Mouse (Mus musculus) frontal cortex, postnatal 10 days (tissue): ENCODE results near the gene Gm11037.

Experiments
- DNase-seq, 2 experiments: peaks; one replicate each; pipeline ENCODE4 v3.0.0; 2022; ENCODE audit warnings: low spot score in 2 of 2, mixed read lengths in 1 of 2

The Gm11037 gene

DNA sequence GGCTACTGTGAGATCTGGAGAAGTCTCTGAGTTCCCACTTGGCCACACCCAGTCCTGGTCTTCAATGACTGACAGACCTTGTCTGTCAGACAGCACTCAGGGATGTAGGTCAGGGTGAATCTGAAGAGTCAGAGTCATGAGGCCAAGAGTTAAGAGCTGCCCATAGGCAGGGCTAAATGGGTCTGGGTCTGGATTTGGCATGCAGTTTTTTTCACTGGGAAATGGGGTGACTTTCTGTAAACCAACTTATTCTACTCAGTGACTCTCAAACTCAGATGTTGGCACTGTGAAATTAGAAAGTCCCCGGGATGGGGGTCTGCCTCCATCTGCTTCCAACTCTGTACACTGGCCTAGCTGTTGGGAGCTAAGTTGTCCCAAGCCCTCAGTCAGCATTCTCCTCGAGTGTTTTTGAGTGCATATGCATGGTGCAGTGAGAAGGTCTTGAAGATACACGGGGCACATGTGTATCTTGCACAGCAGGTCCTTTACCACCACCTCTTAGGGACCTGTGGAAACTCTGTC is 4.6 kb upstream of the Gm11037 start:
- no peak for DNase-seq

DNA sequence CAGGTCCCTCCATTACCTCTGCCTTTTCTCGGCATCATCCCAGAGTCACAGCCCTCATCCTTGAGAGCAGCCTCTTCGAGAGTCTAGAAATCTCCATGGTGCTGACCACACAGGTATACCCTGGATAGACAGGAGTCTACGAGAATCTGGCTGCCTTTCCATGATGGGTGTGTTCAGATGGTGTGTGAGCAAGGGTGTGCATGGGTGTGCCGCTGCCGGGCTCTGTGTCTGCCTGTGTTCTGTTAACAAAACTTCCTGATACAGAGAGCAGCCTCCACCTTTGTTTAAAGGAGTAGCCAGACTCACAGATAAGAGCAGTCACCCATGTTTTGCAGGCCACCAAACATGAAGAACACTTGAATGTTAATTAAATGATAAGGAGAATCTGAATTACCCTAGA is 3.5 kb upstream of the Gm11037 start:
- DNase-seq = no peak

DNA sequence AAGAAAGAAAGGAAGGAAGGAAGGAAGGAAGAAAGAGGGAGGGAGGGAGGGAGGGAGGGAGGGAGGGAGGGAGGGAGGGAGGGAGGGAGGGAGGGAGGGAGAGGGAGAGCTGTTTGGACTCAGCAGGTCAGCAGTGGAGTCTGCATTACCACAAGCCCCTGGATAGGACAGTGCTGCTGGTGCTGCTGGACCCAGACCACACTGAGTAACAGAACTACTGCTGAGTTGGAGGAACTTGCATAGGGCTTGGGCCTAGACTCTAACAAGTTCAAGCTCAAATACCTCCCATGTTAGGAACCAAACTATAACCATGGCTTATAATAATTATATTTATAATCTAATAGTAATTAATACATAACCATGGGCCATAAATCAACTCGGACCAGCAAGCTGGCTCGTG is 2.4 kb upstream of the Gm11037 start:
- no peak for DNase-seq

DNA sequence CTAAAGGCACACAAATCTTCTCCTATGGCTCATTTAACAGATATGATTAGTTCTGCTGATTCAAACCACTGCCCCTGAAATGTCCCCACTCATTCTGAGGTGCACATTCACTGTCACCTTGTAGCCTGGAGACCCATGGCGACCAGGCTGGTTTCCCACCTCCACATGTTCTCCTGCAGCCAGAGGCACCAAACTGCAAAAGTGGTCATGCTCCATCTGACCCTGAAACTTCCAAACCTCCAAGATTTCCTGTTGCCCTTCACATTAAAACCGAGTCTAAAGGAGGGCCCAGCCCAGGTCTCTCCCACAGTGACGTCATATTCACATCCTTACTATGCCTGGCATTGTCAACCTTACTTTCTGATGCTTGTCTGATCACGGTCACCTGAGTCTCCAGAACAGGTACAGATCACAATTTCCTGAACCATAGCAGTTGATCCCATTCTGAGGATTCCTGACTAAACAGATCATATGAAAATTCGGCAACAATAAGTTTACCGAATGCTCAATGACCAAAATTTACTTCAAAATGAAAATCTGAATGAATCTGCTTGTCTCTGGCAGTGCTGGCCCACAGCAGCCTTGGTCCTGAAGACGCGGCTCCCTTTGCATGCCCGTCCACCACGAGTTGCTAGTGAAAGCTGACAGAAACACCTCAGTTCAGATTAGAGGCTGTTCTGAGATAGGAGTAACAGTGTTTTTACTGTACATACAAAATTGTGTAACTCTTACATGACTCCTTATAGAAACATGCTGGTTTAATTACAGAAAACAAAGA is 997 bp upstream of the Gm11037 start:
- no peak for DNase-seq

DNA sequence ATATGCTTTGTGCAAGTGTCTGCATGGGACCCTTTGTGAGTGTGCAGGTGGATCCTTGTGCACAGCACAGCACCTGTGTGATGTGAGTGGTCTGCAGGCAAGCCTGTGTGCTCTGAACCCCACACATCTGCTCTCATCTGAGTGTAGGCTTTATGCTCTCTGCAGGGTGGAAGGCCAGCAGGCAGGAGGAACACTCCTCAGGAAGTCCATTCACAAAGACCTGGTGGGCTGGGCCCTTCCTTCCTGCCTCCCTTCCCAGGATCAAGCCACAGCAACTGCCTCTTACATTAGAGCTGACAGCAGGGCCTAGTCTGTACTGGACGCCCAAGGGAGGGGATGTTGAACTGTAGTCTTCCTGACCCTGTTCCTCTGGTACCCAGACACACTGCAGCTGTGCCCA is 1.1 kb downstream of the Gm11037 start:
- no peak for DNase-seq

DNA sequence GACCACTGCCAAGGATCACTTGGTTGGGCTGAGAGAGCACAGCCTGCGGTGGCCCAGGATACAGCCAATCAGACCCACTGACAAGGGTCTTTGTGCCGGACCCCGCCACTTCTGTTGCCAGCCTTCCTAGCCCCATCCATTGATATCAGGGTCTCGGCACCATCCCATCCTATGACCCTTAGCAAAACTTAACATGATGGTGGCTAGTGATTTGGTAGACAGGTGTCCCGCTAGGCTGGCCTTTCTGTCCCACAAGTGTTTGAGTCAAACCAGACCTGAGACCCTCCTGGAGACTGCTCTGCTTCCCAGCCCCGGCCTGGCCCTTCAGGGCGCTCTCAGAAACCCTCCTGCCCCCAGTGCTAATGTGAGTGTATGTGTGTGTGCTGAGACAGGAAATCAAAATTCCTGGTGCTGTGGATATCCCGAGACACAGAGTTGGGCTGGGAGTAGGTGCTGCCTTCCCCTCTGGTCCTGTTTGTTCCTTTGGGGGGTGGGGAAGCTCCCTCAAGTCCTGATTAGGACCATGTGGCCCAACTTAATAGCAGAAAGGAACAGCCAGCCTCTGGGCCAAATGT is 1.6 kb downstream of the Gm11037 start:
- no peak for DNase-seq

DNA sequence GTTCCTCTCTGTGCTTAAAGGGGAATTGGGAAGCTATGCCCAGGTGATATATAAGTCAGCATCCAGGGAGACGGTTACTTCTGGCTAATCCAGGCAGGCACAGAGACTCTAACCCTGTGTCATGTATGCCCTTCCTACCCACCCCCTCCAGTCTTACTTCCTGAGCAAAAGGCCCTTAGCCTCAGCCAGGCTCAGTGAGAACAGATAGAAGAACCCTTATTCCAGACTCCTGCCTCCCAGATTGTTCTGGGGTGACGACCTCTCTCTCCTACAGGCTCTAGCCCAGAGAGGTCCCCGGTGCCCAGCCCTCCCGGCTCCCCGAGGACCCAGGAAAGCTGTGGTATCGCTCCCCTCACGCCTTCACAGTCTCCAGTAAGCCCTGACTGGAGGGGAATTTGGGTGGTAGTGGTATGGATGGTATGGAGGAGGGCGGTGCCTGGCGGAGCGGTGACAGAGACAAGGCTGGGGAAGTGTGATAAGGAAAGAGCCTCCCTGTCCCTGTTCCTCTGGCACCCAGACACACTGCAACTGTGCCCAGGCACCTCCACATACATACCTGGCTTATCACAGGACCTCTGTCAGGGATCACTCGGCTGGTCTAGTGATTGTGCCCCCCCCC is 2.3 kb downstream of the Gm11037 start:
- no peak for DNase-seq

DNA sequence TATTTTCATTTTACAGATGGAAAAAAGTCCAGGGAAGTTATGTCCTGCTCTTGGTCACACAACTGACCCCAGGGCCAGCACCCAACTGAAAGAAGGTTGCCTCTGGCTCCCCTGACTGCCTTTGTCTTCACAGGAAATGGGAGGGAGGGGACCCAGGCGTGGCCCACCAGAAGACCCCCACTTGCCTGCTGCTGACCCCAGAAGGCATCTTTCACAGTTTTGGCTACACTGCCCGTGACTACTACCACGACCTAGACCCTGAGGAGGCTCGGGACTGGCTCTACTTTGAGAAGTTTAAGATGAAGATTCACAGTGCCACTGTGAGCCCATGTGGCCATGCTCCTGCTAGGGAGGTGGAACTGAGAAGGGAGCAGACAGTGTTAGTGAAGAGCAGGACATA is 5.0 kb downstream of the Gm11037 start:
- no peak for DNase-seq

DNA sequence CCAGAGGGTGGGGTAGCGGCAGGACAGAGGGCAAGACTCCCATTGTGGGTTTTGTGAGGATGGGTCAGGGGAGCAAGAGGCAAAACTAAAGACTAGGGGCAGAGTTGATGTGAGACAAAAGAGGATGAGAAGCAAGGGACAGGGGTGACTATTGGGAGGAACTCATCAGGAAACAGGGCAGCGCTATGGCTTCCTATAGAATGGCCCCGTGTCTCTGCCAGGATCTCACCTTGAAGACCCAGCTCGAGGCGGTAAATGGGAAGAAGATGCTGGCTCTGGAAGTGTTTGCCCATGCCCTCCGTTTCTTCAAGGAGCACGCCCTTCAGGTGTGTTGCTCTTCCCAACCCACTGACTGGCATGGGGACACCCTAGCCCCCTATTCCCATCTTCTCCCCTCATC is 5.5 kb downstream of the Gm11037 start:
- DNase-seq = peak in 1 of 2 experiments; percentile 2

DNA sequence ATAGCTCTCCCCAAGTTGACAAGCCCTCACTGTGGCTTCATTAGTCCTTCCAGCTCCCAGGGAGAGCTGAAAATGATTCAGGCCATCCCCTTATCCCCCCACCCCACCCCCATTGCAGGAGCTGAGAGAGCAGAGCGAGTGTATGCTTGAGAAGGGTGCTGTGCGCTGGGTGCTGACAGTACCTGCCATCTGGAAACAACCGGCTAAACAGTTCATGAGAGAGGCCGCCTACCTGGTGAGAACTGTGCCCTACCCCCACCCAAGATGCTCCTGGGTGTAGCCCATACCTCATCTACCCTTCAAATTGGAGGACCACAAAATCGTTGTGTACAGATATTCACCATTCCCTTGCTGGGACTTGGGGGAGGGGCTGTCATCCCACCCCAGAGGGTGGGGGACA is 6.0 kb downstream of the Gm11037 start:
- no peak for DNase-seq

DNA sequence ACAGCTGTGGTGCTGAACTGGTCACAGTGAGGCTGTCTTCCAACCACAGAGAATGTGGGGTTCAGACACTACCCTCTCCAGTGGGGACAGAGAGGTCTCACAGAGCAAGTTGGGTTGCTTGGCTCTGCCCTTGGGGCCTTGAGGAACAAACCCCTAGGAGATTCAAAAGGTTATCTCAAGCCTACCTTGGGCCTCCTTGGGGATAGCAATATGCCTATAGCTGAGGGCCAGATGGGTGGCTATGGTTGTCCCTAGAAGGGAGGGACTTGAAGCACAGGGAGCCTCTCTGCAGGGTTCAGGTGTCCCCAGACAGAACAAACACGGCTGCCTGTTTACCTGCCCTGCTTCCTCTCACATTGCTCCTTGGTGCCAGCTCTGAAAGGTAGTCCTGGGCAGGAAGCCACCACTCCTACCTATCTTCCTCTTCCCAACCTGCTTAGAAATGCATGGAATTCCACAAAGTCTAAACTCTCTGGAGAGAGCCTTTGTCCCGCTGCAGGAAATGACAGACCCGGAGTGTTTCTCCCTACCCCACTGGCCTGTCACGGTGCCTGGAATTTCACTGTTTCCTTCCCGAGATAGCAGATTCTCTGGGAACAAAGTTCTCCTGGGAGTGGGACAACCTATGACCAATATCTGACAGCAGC is 6.7 kb downstream of the Gm11037 start:
- no peak for DNase-seq

DNA sequence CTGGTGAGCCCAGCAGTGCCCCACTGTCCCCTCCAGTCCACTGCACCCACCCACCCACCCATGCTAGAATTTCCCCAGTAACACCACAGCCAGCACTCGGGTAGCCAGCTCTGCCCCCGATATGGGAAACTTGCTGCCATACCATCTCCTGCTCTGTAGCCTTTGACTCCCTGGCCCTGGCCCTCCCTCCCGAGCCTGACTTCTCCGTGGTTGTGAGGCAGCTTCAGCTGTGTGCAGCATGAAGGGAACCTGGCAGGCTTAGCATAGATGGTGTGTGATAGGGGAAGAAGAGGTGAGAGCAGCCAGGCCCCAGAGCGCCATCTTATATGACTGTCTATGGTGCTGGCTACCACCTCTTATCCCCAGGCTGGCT is 7.2 kb downstream of the Gm11037 start:
- no peak for DNase-seq

DNA sequence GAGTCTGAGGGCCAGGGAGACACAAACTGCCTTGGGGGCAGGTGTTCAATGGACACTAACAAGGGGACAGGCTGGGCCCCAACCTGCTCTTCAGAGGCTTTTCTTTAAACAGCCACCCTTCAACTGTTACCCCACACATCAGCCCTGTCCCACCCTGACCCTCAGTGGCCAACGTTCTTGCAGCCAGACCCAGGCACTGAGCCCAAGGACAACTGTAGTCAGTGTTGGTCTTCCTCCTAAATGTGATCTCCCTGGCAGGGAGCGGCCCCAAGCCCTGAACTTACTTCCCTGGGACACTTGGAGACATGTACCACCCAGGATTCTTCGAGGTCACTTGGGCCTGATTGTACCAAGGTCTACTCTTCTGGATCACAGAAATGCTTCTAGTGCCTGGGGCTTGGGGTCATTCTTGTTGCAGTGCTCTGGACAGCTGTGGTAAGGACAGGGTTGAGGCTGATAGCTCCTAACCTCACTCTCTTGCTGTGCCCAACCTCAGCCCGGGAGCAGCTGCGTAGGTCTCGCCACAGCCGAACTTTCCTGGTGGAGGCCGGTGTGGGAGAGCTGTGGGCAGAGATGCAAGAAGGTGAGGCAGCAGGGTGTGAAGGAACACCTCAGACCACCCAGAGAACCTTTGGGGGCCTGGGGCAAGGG is 8.2 kb downstream of the Gm11037 start:
- DNase-seq = no peak

DNA sequence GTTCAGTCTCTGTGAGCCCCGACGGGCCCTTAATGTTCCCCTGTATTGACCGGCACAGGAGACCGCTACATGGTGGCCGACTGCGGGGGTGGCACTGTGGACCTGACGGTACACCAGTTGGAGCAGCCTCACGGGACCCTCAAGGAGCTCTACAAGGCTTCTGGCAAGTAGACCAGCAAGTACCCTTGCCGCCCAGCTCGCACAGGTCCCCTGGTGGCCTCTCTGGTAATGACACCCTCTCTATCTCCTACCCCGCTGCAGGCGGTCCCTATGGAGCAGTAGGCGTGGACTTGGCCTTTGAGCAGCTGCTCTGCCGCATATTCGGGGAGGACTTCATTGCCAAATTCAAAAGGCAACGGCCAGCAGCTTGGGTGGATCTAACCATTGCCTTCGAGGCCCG is 9.3 kb downstream of the Gm11037 start:
- peak; percentile 35 to 42 for DNase-seq

DNA sequence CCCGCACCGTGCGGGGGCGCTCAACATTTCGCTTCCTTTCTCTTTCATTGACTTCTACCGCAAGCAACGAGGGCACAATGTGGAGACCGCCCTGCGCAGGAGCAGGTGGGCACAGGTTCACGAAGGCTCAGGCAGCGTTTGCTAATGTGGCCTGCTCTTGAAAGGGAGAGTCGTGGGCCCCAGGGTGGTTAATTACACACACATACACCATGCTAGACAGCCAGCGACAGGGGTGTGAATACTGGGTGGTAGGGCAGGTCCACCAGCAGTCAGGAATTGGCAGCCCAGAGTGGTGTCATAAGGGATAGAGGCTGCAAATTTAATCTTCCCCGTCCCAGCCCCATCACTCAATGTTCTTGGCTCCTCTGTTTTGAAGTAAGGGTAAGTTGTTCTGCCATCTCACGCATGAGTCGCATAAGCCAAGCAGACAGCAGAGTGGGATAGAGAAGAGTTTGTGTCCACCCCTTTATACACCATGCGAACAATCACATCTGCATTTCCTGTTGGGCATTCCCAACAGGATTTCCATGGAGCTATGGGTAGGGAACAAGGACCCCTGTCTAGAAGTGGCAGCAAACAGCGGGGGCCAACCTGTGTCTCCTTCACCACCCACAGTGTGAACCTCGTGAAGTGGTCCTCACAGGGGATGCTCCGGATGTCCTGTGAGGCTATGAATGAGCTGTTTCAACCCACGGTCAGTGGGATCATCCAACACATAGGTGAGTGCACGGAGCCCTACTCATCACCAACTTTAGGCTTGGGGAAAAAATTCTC is 9.9 kb downstream of the Gm11037 start:
- no peak for DNase-seq

DNA sequence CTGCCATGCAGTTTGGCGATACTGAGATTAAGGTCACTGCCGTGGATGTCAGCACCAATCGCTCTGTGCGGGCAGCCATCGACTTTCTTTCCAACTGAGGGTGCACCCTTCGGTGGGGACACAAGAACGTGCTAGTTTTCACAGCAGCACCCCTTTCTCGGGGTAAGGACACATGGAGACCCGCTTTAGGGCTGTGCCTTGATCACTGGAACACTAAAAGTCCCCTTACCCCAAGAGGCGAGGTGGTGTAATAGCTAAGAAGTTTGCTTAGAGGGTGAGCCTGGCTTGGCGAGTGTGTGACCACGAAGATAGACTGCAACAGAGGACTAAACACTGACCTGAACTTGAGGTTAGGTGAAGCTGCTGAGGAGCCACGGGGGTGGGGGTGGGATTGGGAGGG is 11.8 kb downstream of the Gm11037 start:
- no peak for DNase-seq

DNA sequence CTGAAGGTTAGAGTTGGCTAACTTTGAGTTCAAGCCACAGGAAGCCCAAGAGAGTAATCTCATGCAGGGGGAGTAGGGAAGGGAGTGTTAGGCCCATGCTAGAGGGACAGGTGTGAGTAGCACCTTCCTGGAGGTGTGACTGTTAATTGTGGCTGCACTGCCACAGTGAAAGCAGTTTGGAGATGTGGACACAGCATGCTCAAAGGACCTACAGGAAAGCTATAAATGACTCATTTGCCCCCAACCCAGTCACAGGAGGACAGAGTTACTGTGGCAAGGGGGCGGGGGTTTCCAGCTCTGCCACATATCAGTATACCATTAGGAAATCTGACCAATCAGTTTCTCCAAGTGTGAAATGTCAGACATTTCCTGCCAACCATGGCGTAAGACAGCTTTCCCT is 12.2 kb downstream of the Gm11037 start:
- DNase-seq = no peak

DNA sequence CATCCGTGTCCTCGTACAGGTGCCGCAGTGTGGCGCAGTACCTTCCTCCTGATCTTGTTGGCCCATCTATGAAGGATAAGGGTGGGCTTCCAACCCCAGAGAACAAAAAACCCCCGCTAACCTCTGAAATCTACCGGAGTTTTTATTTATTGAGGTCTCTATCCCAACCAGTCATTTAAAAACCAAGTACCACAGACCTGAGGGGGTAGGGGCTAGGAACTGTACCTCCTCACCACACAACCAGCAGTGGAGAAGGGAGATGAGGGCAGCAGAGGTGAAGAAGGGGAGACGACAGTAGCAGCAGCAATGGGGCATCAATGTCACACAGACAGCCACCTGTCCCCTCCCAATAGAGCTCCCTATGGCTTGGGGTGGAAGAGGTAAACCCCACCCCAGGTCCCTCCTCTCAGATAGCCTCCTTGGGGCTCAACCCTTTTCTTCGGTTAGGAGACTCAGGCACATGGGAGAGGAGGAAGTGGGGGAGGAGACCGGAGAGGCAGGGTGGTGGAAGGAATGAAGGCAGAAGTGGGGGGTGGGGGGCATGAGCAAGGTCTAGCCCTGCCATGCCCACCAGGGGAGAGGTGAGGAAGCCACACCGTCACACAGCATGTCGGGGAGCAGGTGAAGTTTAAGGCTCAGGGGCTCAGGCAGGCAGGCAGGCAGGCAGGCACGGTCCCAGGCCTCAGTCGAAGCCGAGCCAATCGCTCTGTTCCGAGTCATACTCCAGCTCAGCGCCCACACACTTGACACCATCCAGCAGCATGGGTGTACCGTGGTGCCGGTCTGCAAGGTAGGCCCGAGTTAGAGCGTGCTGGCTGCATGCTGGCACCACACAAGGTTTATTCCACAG is 13.1 kb downstream of the Gm11037 start:
- no peak for DNase-seq

DNA sequence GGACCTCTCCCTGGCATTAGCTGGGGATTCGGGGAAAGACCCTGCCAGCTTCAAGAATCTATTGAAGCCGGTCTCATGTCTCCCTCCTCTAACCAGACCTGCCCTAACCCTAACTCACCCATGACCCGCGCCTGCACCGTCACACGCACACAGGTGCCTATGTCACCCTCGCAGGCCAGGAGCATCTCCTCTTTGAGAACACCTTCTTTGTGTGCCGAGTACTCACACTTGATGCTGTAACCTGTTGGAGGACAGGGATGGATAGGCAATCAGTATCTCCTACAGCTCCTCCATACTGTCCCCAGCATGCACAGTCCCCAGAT is 13.7 kb downstream of the Gm11037 start:
- DNase-seq = no peak
